Mouse (Mus musculus) MEL (cell line): ENCODE data around the gene Dao. TPM values are rescaled to one million over a fixed set of nuclear protein-coding genes. Genes with fewer than 3 reads are reported as not detected.

Source experiments
- DNase-seq: peaks from one replicate; pipeline ENCODE4 v3.0.0; 2011; ENCODE audit warnings: low read depth, low spot score
- H3K27ac ChIP-seq: 2 replicates; pipeline ENCODE4 v1.5.1; 2012; ENCODE audit warnings: low read depth, mild to moderate bottlenecking, control low read depth, low read length, moderate library complexity; ENCODE audit not compliant: control insufficient read depth
- H3K27me3 ChIP-seq, 2 experiments: fragments of 150-350 bp in 1 of 2; sonication (generic) in 1 of 2; 2 replicates each; pipeline ENCODE4 v1.6.1; 2012; ENCODE audit warnings: low read length in 2 of 2, mild to moderate bottlenecking in 2 of 2, improper control_type of control experiment in 1 of 2, moderate library complexity in 1 of 2; ENCODE audit not compliant: insufficient read depth in 2 of 2, control insufficient read depth in 1 of 2
- H3K36me3 ChIP-seq, 2 experiments: 2 replicates each; pipeline ENCODE4 v1.6.1; 2012 to 2014; ENCODE audit warnings: low read length in 2 of 2, improper control_type of control experiment in 1 of 2, inconsistent platforms in 1 of 2, mild to moderate bottlenecking in 1 of 2; ENCODE audit not compliant: insufficient read depth in 2 of 2, control insufficient read depth in 1 of 2
- H3K4me1 ChIP-seq, 2 experiments: fragments of 150-350 bp in 1 of 2; sonication (generic) in 1 of 2; 2 replicates each; pipeline ENCODE4 v1.6.1; 2012; ENCODE audit warnings: low read length in 2 of 2, improper control_type of control experiment in 1 of 2, mild to moderate bottlenecking in 1 of 2; ENCODE audit not compliant: insufficient read depth in 2 of 2, control insufficient read depth in 1 of 2
- H3K4me3 ChIP-seq, 2 experiments: fragments of 150-350 bp in 1 of 2; sonication (generic) in 1 of 2; 2 replicates each; pipeline ENCODE4 v1.5.1; 2012; ENCODE audit warnings: low read depth in 2 of 2, low read length in 2 of 2, mild to moderate bottlenecking in 2 of 2, moderate library complexity in 2 of 2, control low read depth in 1 of 2, improper control_type of control experiment in 1 of 2; ENCODE audit not compliant: control insufficient read depth in 1 of 2, insufficient read depth in 1 of 2
- H3K79me2 ChIP-seq: 2 replicates; pipeline ENCODE4 v1.6.1; 2012; ENCODE audit warnings: mild to moderate bottlenecking, low read length, moderate library complexity; ENCODE audit not compliant: control insufficient read depth, poor library complexity, insufficient read depth
- H3K9ac ChIP-seq: 2 replicates; pipeline ENCODE4 v1.6.1; 2012; ENCODE audit warnings: low read depth, mild to moderate bottlenecking, control low read depth, low read length, moderate library complexity; ENCODE audit not compliant: control insufficient read depth, poor library complexity, severe bottlenecking
- H3K9me3 ChIP-seq: fragments of 150-350 bp; sonication (generic); replicated peaks from 2 replicates; pipeline ENCODE4 v1.6.1; 2012; ENCODE audit warnings: mild to moderate bottlenecking, low read length, improper control_type of control experiment, moderate library complexity; ENCODE audit not compliant: insufficient read depth
- BHLHE40 ChIP-seq: IDR thresholded peaks from 2 replicates; pipeline ENCODE4 v1.6.1; 2012; ENCODE audit warnings: low read depth, mild to moderate bottlenecking, inconsistent platforms, low read length, improper control_type of control experiment, borderline replicate concordance
- EP300 ChIP-seq, 2 experiments: IDR thresholded peaks; 2 replicates each; pipeline ENCODE4 v1.6.1; 2011; ENCODE audit warnings: improper control_type of control experiment in 2 of 2, low read length in 2 of 2, low read depth in 1 of 2, mild to moderate bottlenecking in 1 of 2
- GABPA ChIP-seq: IDR thresholded peaks from 2 replicates; pipeline ENCODE4 v1.6.1; 2012; ENCODE audit warnings: low read depth, mild to moderate bottlenecking, inconsistent platforms, low read length, improper control_type of control experiment, moderate library complexity
- MYC ChIP-seq: IDR thresholded peaks from 2 replicates; pipeline ENCODE4 v1.6.1; 2011; ENCODE audit warnings: low read depth, mild to moderate bottlenecking, low read length, improper control_type of control experiment, moderate library complexity
- NELFE ChIP-seq: IDR thresholded peaks from 2 replicates; pipeline ENCODE4 v1.6.1; 2011; ENCODE audit warnings: low read depth, low read length, improper control_type of control experiment
- POLR2A ChIP-seq, 2 experiments: IDR thresholded peaks; 2 replicates each; pipeline ENCODE4 v1.6.1; 2011 to 2012; ENCODE audit warnings: low read length in 2 of 2, mild to moderate bottlenecking in 2 of 2, control low read depth in 1 of 2, improper control_type of control experiment in 1 of 2, low read depth in 1 of 2, moderate library complexity in 1 of 2; ENCODE audit not compliant: control insufficient read depth in 1 of 2, insufficient read depth in 1 of 2, poor library complexity in 1 of 2
- POLR2AphosphoS5 ChIP-seq: IDR thresholded peaks from 2 replicates; pipeline ENCODE4 v1.6.1; 2012; ENCODE audit warnings: low read depth, borderline replicate concordance, mild to moderate bottlenecking, inconsistent platforms, low read length, moderate library complexity, mixed read lengths
- SIN3A ChIP-seq: IDR thresholded peaks from 2 replicates; pipeline ENCODE4 v1.6.1; 2012; ENCODE audit warnings: low read length, improper control_type of control experiment, inconsistent platforms
- SMC3 ChIP-seq: IDR thresholded peaks from 2 replicates; pipeline ENCODE4 v1.6.1; 2011; ENCODE audit warnings: low read depth, low read length, improper control_type of control experiment
- TAL1 ChIP-seq: IDR thresholded peaks from 2 replicates; pipeline ENCODE4 v1.6.1; 2012; ENCODE audit warnings: mild to moderate bottlenecking, inconsistent platforms, low read length, moderate library complexity, mixed read lengths
- UBTF ChIP-seq: IDR thresholded peaks from 2 replicates; pipeline ENCODE4 v1.6.1; 2012; ENCODE audit warnings: low read depth, mild to moderate bottlenecking, inconsistent platforms, low read length, improper control_type of control experiment, moderate library complexity, borderline replicate concordance; ENCODE audit not compliant: insufficient read depth
- ZMIZ1 ChIP-seq: IDR thresholded peaks from 2 replicates; pipeline ENCODE4 v1.6.1; 2012; ENCODE audit warnings: low read depth, mild to moderate bottlenecking, inconsistent platforms, low read length, improper control_type of control experiment, moderate library complexity
- ZNF384 ChIP-seq: IDR thresholded peaks from 2 replicates; pipeline ENCODE4 v1.6.1; 2012; ENCODE audit warnings: low read depth, mild to moderate bottlenecking, inconsistent platforms, low read length, improper control_type of control experiment
- polyA plus RNA-seq, 2 experiments: library from polyadenylated mRNA; stranded (reverse) in 1 of 2; unstranded in 1 of 2; fragments of >175 nt in 1 of 2; fragments of >200 nt in 1 of 2; gene quantifications; 2 replicates each; pipeline versions ENCODE4 v1.2.1 to v1.2.4; 2012; ENCODE audit warnings: low replicate concordance in 2 of 2, low read depth in 1 of 2; ENCODE audit not compliant: insufficient read length in 2 of 2, insufficient read depth in 1 of 2, missing spikeins in 1 of 2
- total RNA-seq: library from RNA; depleted of rRNA; stranded (reverse); fragments of 300-350 nt; gene quantifications from 2 replicates; pipeline ENCODE4 v1.2.3, GENCODE M21; 2012

Gene Dao
- total and polyA plus RNA-seq, 3 experiments = 0.04 TPM; not detected in 2

GRCm38 (mm10) chr5:114061675-114062074 is 58.2 kb downstream of the Dao start:
- no peaks in the 10 kb centered on the region for H3K4me1 ChIP-seq
- H3K4me3 ChIP-seq = no peak overlapping the region
- no peak overlapping the region for H3K9ac ChIP-seq
- H3K27ac ChIP-seq = no peak overlapping the region
- H3K9me3 ChIP-seq = no peaks in the 10 kb centered on the region
- no peak for DNase-seq
- H3K79me2 ChIP-seq = no peaks in the 10 kb centered on the region
- no peak for TF ChIP-seq UBTF
- no peaks in the 10 kb centered on the region for H3K27me3 ChIP-seq
- H3K36me3 ChIP-seq = no peaks in the 10 kb centered on the region

DNA sequence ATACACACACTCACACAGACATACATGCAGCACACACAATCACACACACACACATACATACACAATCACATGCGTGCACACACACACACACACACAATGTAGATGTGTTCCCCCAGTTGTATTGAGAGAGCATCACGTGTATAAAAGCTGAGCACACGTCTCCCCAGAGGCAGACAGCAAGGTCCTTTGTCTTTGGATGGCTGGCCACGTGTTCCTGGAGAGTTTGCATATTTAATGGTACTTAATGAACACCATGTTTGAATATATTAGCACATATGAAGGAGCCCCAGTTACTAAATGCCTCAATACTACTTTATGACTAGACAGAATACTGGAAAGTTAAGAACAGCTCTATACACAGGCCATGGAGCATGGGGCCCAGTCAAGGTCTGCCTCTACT is 60.5 kb downstream of the Dao start:
- H3K79me2 ChIP-seq = no peaks in the 10 kb centered on the region
- H3K4me3 ChIP-seq = no peak overlapping the region
- no peaks in the 10 kb centered on the region for H3K9me3 ChIP-seq
- H3K9ac ChIP-seq = no peak overlapping the region
- H3K27me3 ChIP-seq = no peaks in the 10 kb centered on the region
- H3K27ac ChIP-seq = no peak overlapping the region
- DNase-seq = no peak
- H3K36me3 ChIP-seq = no peaks in the 10 kb centered on the region
- no peaks in the 10 kb centered on the region for H3K4me1 ChIP-seq
- no peak for TF ChIP-seq BHLHE40
- no peak for TF ChIP-seq POLR2A (IDR thresholded peaks at IDR 0.05; ENCODE audit: control insufficient read depth in 1 of 2, insufficient read depth in 1 of 2, low read depth in 1 of 2, low read length in 2 of 2, poor library complexity in 1 of 2)
- TF ChIP-seq NELFE = no peak
- no peak for TF ChIP-seq EP300 (IDR thresholded peaks at IDR 0.05; ENCODE audit: low read depth in 1 of 2, low read length in 2 of 2)
- TF ChIP-seq SMC3 = no peak
- TF ChIP-seq MYC = no peak
- no peak for TF ChIP-seq ZMIZ1
- TF ChIP-seq SIN3A = no peak
- no peak for TF ChIP-seq ZNF384
- no peak for TF ChIP-seq TAL1

DNA sequence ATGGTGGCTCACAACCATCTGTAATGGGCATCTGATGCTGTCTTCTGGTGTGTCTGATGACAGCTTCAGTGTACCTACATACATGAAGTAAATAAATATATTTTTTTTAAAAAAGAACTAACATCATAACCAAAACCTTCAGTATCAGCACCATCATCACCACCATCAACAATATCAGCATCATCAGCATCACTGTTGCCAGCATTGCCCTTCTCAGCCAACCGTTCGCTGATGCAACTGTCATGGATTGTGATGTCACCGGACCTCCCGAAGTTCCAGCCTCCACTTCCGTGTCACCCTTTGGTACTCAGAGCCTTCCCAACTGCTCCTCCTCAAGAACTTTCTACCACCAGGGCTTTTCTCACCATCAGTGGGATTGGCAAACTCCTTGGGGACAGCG is 61.7 kb downstream of the Dao start, which contains the start of gene Usp30:
Gene Usp30, plus strand, starts transcription at position 301 of the 400 bp plus-strand sequence.
- H3K27me3 ChIP-seq = no peaks in the 10 kb centered on the region
- H3K4me1 ChIP-seq = no peaks in the 10 kb centered on the region
- H3K9me3 ChIP-seq = no peaks in the 10 kb centered on the region
- H3K79me2 ChIP-seq = no peaks in the 10 kb centered on the region
- TF ChIP-seq GABPA (no peak), POLR2AphosphoS5 (no peak)
- DNase-seq = no peak
- H3K4me3 ChIP-seq = no peak within 1 kb of the TSS
- no peaks in the 10 kb centered on the region for H3K36me3 ChIP-seq
- H3K9ac ChIP-seq = no peak within 1 kb of the TSS
- no peak within 1 kb of the TSS for H3K27ac ChIP-seq
